Mouse (Mus musculus) layer of hippocampus, adult 8-10 months (tissue): ENCODE results near the gene Ldha. TPM values are rescaled to one million over a fixed set of nuclear protein-coding genes. Genes with fewer than 3 reads are reported as not detected.
"Not testable (repeated sequence)": the region's sequence is repeated elsewhere in the genome, so short reads cannot be mapped to it uniquely, and the experiment has no call there.

Source experiments
- DNase-seq, 2 experiments: peaks; one replicate each; pipeline ENCODE4 v3.0.0; 2022; ENCODE audit warnings: low spot score in 2 of 2
- total RNA-seq, 4 experiments: library from RNA; stranded (reverse); gene quantifications; 2 replicates each; pipeline ENCODE4 v1.2.4; 2022

Gene Ldha
- 100 to 1,000 TPM; 286 to 315 (median 301) TPM for total RNA-seq

DNA sequence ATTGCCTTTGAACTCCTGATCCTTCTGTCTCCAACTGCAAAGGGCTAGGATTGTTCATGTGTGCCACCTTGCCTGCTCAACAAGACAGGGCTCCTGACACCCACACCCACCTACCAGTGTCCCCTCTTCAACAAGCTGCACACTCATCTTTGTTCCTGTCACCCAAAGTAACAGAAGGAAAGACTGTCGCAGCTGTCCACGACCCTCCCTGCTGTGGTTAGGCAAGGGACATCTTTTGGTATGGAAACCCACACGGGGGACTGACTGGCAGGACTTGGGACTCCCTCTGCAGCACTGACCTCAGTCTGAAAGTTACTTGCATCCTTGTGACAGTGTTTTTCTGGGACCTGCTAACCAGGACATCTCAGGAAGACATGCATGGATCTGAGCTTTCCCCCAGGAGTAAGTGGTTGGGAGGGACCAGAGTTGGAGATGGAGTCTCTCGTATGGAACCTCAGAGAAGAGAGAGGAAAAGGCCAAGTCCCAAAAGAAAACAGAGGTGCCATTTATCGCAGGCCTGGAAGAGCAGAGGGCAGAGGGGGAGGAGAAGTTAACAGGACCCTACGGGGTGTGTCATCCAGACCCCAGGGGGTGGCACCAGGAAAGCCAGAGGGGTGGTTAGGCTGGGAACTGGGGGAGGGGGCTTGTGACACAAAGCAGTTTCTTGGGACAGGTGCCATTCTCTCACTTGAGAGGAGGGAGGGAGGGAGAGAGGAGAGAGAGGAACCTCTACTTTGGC is at the start of gene Ldha:
TSS of gene Ldha (plus strand) at position 689 of the 739 bp plus-strand sequence.
- DNase-seq, result no peak

DNA sequence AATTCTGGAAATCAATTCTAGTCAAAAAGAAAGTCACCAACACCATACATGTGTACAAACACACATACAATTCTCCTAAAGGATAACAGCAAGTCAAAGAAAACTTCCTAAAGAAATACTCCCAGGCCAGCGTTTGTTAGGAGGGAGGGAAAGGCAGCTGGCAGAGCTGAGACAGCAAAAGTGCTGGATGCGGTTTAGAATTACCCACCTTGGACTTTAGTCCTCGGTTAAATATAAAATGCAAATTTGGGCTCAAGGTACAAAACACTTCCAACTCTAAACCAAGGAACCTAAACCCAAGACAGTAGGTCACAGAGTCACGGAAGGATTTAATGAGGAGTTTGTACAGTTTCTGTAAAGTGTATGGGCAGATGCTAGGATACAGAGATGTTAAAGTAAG is 47.4 kb upstream of the Ldha start:
- DNase-seq, result no peak

DNA sequence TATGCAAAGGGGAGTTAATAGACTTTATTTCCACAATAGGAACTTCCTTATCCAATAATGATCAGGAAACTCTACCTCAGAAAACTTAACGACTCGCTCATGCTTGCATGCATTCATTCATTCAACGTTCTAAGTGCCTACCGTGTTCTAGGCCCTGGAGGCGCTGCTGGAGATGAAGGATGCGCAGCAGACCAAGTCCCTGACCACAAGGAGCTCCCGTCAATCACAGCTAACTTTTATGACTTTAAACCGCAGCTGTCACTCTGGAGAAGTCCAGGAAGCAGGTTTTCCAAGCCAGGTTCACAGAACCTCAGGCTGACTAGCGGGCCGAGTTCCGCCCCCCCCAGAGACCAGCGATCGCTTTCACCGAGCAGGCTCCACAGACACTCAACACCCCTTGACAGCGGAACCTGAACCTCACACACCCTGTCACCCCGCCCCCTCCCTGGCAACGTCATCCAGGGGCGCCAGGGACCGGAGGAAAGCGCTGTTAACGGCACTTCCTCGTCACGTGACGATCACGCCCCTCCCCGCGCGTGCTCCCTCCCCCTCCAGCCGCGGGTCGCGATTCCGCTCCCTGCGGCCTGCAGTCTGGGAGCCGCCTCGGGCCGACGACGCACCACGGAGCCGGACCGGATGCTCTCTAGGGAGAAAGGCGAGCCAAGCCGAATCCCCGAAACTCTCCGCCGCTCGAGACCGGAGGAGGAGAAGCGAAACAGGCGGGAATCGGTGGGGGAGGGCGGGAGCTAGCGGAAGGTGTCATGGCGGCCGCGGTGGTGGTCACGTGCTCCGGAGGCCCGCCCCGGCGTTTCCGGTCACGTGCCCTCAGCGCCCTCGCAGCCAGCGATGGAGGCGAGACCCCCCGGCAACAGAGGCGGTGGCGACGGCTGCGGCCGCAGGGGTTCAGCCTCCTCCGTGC is 45.7 kb upstream of the Ldha start, which contains the start of the genes Hps5 and Gtf2h1:
TSS of gene Hps5 (minus strand) at position 778 of the 919 bp plus-strand sequence.
TSS of gene Gtf2h1 (plus strand) at position 817 of the 919 bp plus-strand sequence.
- peak; percentile 95 to 96 for DNase-seq

DNA sequence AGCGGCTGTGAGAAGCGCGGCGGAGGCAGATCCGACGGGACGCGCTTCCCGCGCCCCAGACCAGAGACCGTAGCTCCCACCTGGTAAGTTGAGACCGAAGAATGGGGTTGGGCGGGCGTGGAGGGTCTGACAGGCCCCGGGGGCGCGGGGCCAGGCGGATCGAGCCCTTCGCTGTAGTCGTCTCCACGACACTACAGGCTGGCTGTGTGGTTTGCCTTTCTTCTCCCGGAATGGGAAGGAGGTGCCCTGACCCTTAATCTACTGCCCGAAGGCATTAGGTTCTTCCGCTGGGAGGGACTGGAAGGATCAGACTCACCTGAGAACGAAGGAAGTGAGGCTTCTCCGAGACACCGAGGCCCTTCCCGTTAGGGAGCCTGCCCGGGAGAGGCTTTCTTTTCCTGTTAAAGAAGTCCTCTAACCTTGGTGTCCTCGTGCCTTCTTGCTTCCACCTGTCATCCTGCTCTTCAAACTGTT is 45.0 kb upstream of the Ldha start:
- DNase-seq, result no peak

DNA sequence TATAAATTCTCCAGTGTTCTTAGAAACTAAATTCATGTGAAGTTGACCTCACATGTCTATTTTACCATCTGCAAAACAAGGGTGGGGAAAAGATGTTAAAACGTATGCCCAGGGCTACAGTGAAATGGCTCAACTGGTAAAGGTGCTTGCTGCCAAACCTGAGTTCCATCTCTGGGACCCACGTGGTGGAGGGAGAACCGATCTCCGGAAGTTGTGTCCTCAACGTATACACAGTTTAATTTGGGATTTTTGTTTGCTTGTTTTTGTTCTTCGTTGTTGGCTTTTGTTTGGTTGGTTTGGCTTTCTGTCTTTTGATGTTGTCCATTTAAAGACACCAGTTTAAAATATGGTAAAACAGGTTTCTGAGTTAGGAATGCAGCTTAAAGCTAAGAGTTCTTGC is 44.5 kb upstream of the Ldha start:
- DNase-seq, result no peak

DNA sequence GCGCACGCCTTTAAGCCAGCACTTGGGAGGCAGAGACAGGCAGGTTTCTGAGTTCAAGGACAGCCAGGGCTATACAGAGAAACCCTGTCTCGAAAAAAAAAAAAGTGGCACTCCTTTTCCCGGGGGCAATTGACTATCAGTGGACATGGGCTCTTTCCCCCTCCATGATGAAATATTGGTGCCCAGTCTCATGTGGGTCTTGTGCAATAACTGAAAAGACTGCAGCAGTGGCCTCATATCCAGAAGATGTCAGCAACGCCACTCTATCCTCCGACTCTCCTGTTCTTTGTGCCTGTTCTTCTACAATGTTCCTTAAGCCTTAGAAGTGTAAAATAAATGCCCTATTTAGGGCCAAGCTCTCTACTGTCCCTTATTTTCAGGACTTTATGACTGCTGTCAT is 30.9 kb upstream of the Ldha start:
- DNase-seq, result no peak

DNA sequence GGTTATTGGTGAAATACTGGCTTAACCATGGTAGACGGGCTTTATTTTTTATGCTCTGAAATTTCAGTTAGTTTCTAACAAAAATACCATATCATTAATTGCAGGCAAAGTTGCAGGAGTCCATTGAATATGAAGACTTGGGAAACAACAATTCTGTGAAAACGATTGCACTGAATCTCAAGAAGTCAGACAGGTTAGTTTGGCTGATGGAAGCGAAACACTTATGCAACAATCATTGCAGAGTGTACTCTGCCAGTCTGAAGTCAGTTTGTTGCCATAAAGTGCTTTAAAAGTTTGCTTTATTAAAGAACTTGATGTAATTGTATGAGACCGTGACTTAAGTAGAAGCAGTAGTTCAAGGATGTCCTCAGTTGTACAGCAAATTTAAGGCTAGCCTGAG is 27.3 kb upstream of the Ldha start:
- no peak for DNase-seq

DNA sequence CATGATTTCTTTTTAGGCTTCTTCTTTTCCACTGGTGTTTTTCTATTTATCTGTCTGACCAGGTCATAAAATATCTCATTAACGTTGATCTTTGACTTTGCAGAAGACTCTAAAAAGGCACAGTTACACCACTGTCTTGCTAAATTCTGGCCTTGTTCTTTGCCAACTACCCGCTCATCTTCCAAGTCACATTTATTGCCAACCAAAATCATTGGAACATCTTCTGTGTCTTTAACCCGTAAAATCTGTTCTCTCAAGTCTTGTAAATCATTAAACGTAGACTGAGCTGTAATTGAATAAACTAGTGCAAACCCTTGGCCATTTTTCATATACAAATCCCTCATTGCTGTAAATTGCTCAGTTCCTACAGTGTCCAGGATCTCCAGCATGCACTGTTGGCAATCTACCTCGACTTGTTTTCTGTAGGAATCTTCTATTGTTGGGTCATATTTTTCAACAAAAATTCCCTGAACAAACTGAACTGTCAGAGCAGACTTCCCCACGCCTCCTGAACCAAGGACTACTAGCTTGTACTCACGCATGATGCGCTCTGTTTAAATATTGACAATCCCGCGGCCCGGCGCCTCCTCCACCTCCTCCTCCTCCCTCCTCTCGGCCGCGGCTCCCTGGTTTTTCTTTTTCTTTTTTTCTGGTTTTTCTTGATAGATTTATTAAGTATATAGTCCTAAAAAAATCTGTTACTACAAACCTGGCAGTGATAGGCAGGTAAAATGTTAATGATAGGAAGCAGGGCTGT is 20.2 kb upstream of the Ldha start:
- not testable (repeated sequence) for DNase-seq

DNA sequence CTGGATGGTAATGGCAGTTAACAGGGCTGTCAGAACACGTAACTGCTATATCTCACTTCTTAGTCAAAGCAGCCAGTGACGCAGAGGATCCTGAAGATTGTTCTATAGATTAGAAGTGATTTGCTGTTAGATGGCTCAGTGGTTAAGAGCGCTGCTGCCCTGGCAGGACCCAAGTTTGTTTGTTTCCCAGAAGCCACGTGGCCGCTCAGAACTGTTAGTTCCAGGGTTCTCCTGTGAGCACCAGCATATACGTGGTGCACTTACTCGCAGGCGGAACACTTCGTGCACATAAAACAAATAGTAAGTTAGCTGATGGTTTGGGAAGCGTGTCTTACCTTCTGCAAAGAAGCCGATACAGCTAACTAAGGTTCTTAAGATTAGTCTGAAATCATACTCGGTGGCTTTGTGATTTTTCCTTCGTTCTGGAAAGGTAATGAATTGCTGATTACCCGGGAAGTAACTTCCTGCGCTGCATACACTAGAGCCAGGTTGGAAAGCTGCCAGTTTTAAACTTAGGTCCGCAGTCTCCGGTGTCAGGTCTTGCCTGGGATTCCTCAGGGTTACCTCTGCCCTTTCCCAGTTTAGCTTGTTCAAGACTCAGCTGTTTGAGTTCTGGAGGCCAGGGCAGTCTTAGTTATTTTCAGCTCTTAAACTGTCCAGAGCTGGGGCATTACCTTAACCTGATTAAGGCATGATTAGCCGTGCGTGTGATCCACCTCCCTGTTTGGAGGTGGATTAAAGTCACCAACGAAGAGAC is 14.1 kb upstream of the Ldha start:
- no peak for DNase-seq

DNA sequence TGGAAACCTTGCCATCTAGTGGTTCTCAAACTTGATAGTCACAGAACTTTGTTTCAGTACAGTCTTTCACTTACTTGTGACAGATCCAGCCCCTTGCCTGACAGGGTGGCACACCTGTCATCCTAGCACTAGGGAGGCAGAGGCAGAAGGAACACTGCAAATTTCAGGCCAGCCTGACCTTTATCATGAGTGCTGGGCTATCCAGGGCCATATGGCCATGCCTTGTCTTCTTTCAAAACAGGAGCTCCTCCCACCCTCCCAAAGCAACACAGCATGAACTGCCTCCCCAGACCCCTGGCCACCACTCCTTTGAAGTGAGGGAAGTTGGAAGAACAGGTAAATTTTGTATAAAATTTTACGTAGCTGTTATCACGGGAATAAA is 13.5 kb upstream of the Ldha start:
- DNase-seq, result no peak

DNA sequence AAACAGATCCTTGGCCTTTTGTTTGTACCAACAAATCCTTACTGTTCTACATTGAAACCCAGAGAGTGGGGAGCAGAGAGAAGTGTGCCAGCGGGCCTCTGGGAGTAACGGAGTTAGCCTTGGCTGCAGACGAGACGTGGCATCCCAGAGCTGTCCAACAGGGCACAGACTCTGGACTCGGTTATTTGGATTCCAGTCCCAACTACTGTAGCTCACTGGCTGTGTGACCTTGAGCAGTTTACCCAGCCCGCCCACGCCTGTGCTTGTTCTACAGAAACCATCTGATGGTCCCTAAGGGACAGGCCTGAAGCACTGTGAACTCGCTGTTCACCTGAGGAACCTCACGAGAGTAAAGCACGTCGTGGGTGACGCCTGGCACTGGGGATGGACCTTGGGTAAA is 11.4 kb upstream of the Ldha start:
- DNase-seq, result no peak

DNA sequence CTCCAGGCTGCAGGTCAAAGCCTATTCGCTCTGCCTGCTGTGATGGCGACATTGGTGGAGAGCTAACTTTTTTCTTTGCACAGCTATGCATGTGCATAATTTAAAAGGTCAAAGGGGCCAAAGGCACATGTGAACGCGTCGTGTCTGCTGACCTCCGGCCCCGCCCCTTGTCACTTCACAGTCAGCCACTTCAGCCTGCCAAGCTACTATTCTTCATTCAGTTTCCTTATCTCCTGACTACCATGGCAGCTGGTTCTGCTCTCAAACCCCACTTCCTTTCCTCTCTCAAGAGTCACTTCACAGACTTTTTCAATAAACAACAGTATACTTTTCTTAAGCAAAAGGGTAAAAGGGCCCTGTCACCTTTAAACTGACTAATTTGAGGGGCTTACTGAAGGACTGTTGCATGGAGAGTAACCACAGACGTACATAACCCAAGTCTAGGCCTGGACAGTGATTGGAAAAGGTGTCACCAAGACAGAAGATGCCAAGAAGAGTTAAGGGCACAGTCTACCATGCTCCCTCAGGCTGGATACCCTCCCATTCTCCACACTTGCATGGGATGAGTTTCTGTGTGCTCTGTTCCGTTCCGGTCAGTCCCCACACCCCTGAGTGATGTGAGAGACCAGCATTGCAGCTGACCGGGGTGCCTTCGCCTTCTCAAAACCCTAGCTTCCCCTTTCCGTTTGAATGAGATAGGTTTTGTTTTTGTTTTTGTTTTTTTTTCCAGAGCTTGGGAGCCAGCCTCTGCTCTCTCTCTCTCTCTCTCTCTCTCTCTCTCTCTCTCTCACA is 10.3 kb upstream of the Ldha start:
- no peak for DNase-seq

DNA sequence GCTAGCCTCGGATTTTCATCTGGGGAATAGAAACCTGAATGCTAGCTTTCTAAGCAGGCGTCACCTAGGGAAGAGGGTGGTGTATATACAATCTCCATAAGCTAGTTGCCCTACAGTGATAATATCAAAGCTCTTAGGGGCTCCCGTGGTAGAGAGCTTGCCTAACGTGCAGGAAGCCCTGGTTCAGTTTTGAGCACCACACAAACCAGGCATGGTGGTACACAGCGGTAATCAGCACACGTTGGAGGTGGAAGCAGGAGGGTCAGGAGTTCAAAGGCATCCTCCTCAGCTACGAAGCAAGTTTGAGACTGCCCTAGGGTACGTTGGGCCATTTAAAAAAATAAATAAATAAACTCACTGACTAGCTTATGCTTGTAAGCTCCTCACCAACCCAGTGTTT is 9.6 kb upstream of the Ldha start:
- DNase-seq, result no peak

DNA sequence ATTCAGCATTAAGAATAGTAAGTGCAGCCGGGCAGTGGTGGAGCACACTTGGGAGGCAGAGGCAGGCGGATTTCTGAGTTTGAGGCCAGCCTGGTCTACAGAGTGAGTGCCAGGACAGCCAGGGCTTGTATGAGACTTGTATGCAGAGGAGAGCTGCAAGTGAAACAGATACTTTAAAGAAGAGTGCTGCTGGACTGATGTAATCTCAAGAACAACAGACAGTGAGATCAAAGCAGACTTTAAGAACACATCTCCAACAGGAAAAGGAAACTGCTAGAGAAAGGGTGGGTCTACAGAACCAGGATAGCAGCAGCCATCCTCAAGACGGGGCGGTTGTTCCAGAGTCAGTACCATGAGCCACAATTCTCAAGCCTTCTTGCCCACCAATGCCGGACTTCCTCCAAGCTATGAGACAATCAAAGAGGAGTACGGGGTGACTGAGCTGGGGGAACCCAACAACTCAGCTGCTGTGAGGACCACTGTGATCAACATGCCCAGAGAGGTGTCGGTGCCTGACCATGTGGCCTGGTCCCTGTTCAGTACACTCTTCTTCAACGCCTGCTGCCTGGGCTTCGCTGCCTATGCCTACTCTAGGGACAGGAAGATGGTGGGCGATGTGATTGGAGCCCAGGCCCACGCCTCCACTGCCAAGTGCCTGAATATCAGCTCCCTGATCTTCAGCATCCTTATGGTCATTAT is 9.0 kb upstream of the Ldha start:
- DNase-seq, result not testable (repeated sequence)

DNA sequence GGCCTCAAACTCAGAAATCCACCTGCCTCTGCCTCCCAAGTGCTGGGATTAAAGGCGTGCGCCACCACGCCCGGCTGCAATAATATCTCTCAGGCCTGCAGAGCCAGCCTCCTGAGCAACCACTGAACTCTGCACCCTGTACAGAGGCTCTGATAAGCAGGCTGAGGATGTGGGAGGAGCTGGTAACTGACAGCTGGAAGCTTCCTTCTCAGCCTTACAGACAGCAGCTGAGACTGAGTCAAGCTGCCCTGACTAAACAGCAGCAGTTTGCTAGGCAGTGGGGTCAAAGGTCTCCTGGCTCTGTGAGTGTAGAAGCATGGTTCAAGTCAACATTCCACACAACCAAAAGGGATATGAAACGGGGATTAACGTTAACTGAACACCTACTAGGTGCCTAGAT is 8.0 kb upstream of the Ldha start:
- DNase-seq, result no peak

DNA sequence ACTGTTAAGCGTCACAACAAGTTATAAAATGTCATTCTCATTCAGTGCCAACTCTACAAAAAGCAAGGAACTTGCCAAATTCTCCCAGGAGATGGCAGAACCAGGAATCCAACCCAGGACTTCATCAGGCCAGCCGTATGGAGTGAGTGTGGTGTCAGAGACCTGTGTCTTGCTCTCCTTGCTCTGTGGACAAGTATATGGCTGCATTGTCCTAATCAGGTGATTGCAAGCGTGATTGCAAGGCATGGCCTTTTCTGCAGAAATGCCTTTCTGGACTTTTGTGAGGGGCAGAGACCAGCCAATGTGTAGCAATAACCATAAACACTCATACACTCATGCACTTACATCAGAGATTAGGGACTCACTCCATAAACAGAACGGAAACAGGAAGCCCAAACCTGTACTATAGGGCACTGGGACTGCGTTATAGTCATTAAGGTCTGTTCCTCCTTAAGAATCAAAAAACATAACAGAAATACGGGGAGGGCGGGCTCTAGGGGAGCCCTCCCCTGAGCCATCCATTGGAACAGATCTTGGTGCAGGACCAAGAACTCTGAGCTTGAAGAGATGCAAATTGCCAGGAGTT is 7.5 kb upstream of the Ldha start:
- DNase-seq, result no peak

DNA sequence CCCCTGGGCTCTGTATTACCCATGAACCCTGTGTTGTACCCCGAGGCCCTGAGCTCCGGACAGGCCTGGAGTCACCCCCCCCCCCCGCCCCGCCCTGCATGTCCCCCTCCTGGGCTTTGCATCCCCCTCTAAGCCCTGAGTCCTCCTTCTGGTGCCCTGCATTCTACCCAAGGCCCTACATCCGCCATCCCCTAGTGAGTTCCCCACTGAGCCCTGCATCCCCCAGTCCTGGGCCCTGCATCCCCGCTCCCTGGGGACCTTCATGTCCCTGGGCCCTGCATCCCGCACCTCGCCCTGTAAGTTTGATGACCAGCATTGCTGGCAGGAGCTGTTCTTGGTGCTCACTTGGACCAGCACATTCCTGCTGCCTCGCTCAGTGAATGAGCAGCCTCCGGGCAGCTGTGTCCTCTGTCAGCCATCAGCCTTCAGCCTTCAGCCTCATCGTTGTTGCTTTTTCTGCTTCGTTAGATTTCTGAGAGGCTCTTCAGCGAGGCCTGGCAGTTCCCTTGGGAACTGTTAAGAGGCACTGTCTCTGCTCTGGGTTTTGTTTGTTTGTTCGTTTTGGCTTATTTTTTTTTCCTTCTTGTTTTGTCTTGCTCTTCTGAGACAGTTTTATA is 6.2 kb upstream of the Ldha start:
- no peak for DNase-seq

DNA sequence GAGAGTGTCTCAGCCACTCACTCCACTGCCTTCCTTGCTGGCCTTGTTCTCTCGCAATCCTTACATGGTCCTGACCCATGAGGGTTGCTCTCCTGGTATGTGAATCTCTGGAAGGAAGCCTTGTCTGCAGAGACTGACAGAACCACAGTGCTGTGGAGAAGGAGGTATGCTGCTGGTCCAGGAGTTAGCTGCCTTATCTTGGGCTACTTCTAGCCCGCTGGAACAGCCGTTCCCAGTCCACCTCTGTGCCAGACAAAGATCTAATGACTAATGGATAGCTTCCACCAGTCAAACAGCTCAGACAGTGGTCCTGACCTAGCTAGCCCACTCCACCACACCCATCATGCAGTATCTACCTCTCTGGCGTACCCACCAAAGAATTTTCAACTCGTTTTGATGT is 4.9 kb upstream of the Ldha start:
- DNase-seq, result no peak

DNA sequence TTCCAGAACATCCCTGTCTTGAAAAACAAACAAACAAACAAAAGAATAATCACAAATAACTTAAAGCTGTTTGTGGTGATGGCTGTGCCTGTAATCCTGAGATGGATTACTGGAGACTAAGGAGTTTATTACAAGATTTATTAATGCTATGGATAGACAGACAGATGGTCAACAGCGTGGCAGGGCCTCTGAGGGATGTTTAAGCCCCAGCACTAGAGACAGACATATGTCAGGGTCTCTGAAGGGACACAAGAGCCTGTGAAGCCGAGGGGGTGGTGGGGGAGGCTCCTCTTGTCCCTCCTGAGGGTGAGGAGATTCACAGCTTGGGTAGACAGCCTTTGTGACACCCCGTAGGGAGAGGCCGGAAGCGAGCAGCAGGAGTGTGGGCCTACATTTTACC is 4.2 kb upstream of the Ldha start:
- no peak for DNase-seq
